ENCODE assay signal across 29 mouse cellular contexts in genomic region chr2:119549678-119550077, GRCm38 (mm10). TPM values are rescaled to one million over a fixed set of nuclear protein-coding genes. Genes with fewer than 3 reads are reported as not detected.
DNase-seq lines count a peak whose midpoint lies in the region; ATAC-seq and TF ChIP-seq lines count a peak whose summit lies in the region.
"Had no signal": no experiment of that assay in that cellular context is flagged by ENCODE, and none has a peak within 500 bp of the region (broad histone marks: within the 10 kb centered on the region; RNA-seq: fewer than 3 reads in every experiment).

No protein-coding gene starts in this region.

- TF ChIP-seq RAD21 in MEL (IDR thresholded peaks at IDR 0.05; ENCODE audit: low read depth, low read length), result no peak

- H3K4me1 ChIP-seq in MEL (ENCODE audit: control insufficient read depth in 1 of 2, insufficient read depth in 2 of 2, low read length in 2 of 2), result peaks cover 0 to 16% of the 10 kb centered on the region in 2 experiments; a peak in 2 of 4 replicates
- peaks cover 48% of the 10 kb centered on the region for H3K4me1 ChIP-seq in liver, embryonic 15.5 days (replicated peaks)

- peaks cover 0 to 21% of the 10 kb centered on the region in 2 experiments; a peak in 2 of 4 replicates for H3K36me3 ChIP-seq in MEL (ENCODE audit: control insufficient read depth in 1 of 2, insufficient read depth in 2 of 2, low read length in 2 of 2)
- no peaks in the 10 kb centered on the region for H3K36me3 ChIP-seq in liver, embryonic 15.5 days (replicated peaks)
- H3K36me3 ChIP-seq: embryonic facial prominence, embryonic 10.5 days; embryonic facial prominence, embryonic 15.5 days; intestine, embryonic 15.5 days; limb, embryonic 13.5 days had no signal

- peak overlapping the region; percentile 88 for H3K4me2 ChIP-seq in liver, embryonic 15.5 days
- H3K4me2 ChIP-seq: embryonic facial prominence, embryonic 15.5 days had no signal

- H3K9ac ChIP-seq in MEL (ENCODE audit: control insufficient read depth, low read depth, low read length, poor library complexity, severe bottlenecking), result no peak overlapping the region
- H3K9ac ChIP-seq in liver, embryonic 15.5 days, result 0 out of 2 replicates have a peak overlapping the region, but pooled peaks have one; percentile 28
- H3K9ac ChIP-seq: embryonic facial prominence, embryonic 15.5 days; intestine, embryonic 15.5 days; limb, embryonic 13.5 days had no signal

- no peak for TF ChIP-seq EP300 in MEL (IDR thresholded peaks at IDR 0.05; ENCODE audit: low read depth in 1 of 2, low read length in 2 of 2)

- ATAC-seq in liver, embryonic 15.5 days (ENCODE audit: insufficient read depth), result no peak
- ATAC-seq: activated CD4-positive, CD25-positive, alpha-beta regulatory T cell, adult 4 months; forebrain, embryonic 14.5 days; hindbrain, embryonic 16.5 days; intestine, embryonic 15.5 days had no signal

- DNase-seq in layer of hippocampus, adult 9-11 months, result peak; percentile 9
- DNase-seq in layer of hippocampus, postnatal 25 days (ENCODE audit: extremely low spot score in 1 of 2, low spot score in 1 of 2), result no peak
- DNase-seq in MEL (ENCODE audit: low read depth, low spot score), result peak; percentile 20
- DNase-seq in brain, adult 2 months (ENCODE audit: low read depth, low spot score), result peak; percentile 38
- no peak for DNase-seq in natural killer cell, adult 2 months (ENCODE audit: low spot score in 2 of 2)
- DNase-seq in testis, postnatal 14 days (ENCODE audit: low spot score), result no peak
- DNase-seq: adrenal gland, adult 2 months; adrenal gland, postnatal 36 days; B cell, adult 2 months; cerebellum, postnatal 10 days; gastrocnemius, postnatal 14 days; kidney, adult 2 months; kidney, postnatal 36 days; lung, adult 2 months; lung, postnatal 4 days; midbrain, embryonic 14.5 days; right cerebral cortex, postnatal 25 days; thymus, adult 2 months; thymus, postnatal 36 days had no signal

- H3K79me2 ChIP-seq in MEL (ENCODE audit: control insufficient read depth, insufficient read depth, low read length, poor library complexity), result peaks cover 14% of the 10 kb centered on the region

- H3K4me3 ChIP-seq in MEL (ENCODE audit: control insufficient read depth in 1 of 2, insufficient read depth in 1 of 2, low read depth in 2 of 2, low read length in 2 of 2), result no peak overlapping the region
- H3K4me3 ChIP-seq in liver, embryonic 15.5 days (replicated peaks), result peak overlapping the region; percentile 83
- H3K4me3 ChIP-seq: intestine, embryonic 15.5 days; limb, embryonic 13.5 days; megakaryocyte, embryonic 14.5 days had no signal

- no peaks in the 10 kb centered on the region for H3K9me3 ChIP-seq in MEL (replicated peaks; ENCODE audit: insufficient read depth, low read length)
- H3K9me3 ChIP-seq in liver, embryonic 15.5 days (replicated peaks), result no peaks in the 10 kb centered on the region
- H3K9me3 ChIP-seq: embryonic facial prominence, embryonic 10.5 days; embryonic facial prominence, embryonic 15.5 days; intestine, embryonic 15.5 days; limb, embryonic 13.5 days; megakaryocyte, embryonic 14.5 days had no signal

- no peaks in the 10 kb centered on the region for H3K27me3 ChIP-seq in MEL (ENCODE audit: control insufficient read depth in 1 of 2, insufficient read depth in 2 of 2, low read length in 2 of 2)
- H3K27me3 ChIP-seq in liver, embryonic 15.5 days, result no peaks in the 10 kb centered on the region
- H3K27me3 ChIP-seq: embryonic facial prominence, embryonic 15.5 days; intestine, embryonic 15.5 days; limb, embryonic 13.5 days; megakaryocyte, embryonic 14.5 days had no signal

- H3K27ac ChIP-seq in MEL (ENCODE audit: control insufficient read depth, low read depth, low read length), result no peak overlapping the region
- H3K27ac ChIP-seq in liver, embryonic 15.5 days (replicated peaks), result peak overlapping the region; percentile 95; the same call in 1 of the 2 replicates
- H3K27ac ChIP-seq: embryonic facial prominence, embryonic 10.5 days; embryonic facial prominence, embryonic 15.5 days; intestine, embryonic 15.5 days; limb, embryonic 13.5 days had no signal

- TF ChIP-seq POLR2A in MEL (IDR thresholded peaks at IDR 0.05; ENCODE audit: control insufficient read depth in 1 of 2, insufficient read depth in 1 of 2, low read depth in 1 of 2, low read length in 2 of 2, poor library complexity in 1 of 2), result no peak

- no peak for TF ChIP-seq CTCF in MEL (IDR thresholded peaks at IDR 0.05 in 2 of 3, conservative IDR thresholded peaks at IDR 0.05 in 1 of 3; ENCODE audit: control insufficient read depth in 1 of 3, insufficient read depth in 1 of 3, low read depth in 2 of 3, low read length in 3 of 3, poor library complexity in 1 of 3, severe bottlenecking in 1 of 3)

- whole genome bisulfite sequencing in liver, embryonic 15.5 days (ENCODE audit: insufficient replicate concordance), result 48% methylated on average over 2 of the region's 2 CpGs

TF ChIP-seq in MEL, 35 proteins besides CTCF, POLR2A, EP300 and RAD21:
- TF ChIP-seq HCFC1 (IDR thresholded peaks at IDR 0.05; ENCODE audit: low read depth, low read length) (no peak), NELFE (IDR thresholded peaks at IDR 0.05; ENCODE audit: low read depth, low read length) (no peak), SMC3 (IDR thresholded peaks at IDR 0.05; ENCODE audit: low read depth, low read length) (no peak), JUND (IDR thresholded peaks at IDR 0.05; ENCODE audit: low read depth, low read length) (no peak), POLR2AphosphoS2 (IDR thresholded peaks at IDR 0.05; ENCODE audit: low read length) (no peak), ELF1 (IDR thresholded peaks at IDR 0.05; ENCODE audit: low read depth, low read length) (no peak), TCF12 (IDR thresholded peaks at IDR 0.05; ENCODE audit: low read depth, low read length) (peak; percentile 41; the same call in 1 of the 2 replicates), USF2 (IDR thresholded peaks at IDR 0.05; ENCODE audit: borderline replicate concordance in 1 of 2, insufficient read depth in 1 of 2, low read depth in 1 of 2, low read length in 2 of 2) (no peak), MXI1 (IDR thresholded peaks at IDR 0.05; ENCODE audit: low read depth, low read length) (no peak), MAFK (IDR thresholded peaks at IDR 0.05; ENCODE audit: borderline replicate concordance, low read depth, low read length) (no peak), CHD1 (IDR thresholded peaks at IDR 0.05; ENCODE audit: low read depth, low read length) (no peak), POLR2AphosphoS5 (IDR thresholded peaks at IDR 0.05; ENCODE audit: borderline replicate concordance, low read depth, low read length) (no peak), GATA1 (IDR thresholded peaks at IDR 0.05; ENCODE audit: low read depth, low read length) (peak; percentile 60), GABPA (IDR thresholded peaks at IDR 0.05; ENCODE audit: low read depth, low read length) (no peak), MYB (IDR thresholded peaks at IDR 0.05; ENCODE audit: low read depth, low read length) (no peak), TAL1 (IDR thresholded peaks at IDR 0.05; ENCODE audit: low read length) (peak; percentile 54), SIN3A (IDR thresholded peaks at IDR 0.05; ENCODE audit: low read length) (no peak), ETS1 (IDR thresholded peaks at IDR 0.05; ENCODE audit: low read depth, low read length) (no peak), TBP (IDR thresholded peaks at IDR 0.05; ENCODE audit: low read depth, low read length) (no peak), E2F4 (IDR thresholded peaks at IDR 0.05; ENCODE audit: borderline replicate concordance, low read depth, low read length) (no peak), RCOR1 (IDR thresholded peaks at IDR 0.05; ENCODE audit: low read depth, low read length) (no peak), MAX (IDR thresholded peaks at IDR 0.05; ENCODE audit: low read length) (no peak), ZMIZ1 (IDR thresholded peaks at IDR 0.05; ENCODE audit: low read depth, low read length) (no peak), NRF1 (IDR thresholded peaks at IDR 0.05; ENCODE audit: insufficient read depth, low read depth, low read length, poor library complexity, severe bottlenecking) (no peak)
TF ChIP-seq in MEL: peak in this region for 3.

RNA-seq across cellular contexts. Expression of gene Chp1, which starts 2.2 kb away (rescaled TPM):
- total RNA-seq in layer of hippocampus, postnatal 25 days (2021), result 100 to 1,000 TPM; 142 to 159 TPM
- 32.5 and 35.4 TPM in 2 replicates for total RNA-seq in MEL (2012; rRNA removed)
- 10 to 100 TPM in 1 of 2 experiments, not detected in 1; 74.8 TPM for polyA plus RNA-seq in MEL (2012; ENCODE audit: insufficient read depth in 1 of 2, insufficient read length in 2 of 2, low read depth in 1 of 2, low replicate concordance in 2 of 2, missing spikeins in 1 of 2)
- 56.1 and 62.6 TPM in 2 replicates for polyA plus RNA-seq in liver, embryonic 15.5 days (2015; fragmentation: Nextera tagmentation; extraction: Ambion mirVana)

RNA-seq across cellular contexts. Expression of gene Exd1, which starts 2.3 kb away (rescaled TPM):
- under 1 TPM; 0.49 to 0.96 TPM for total RNA-seq in layer of hippocampus, postnatal 25 days (2021)
- total RNA-seq in MEL (2012; rRNA removed), result 0.27 and 0.29 TPM in 2 replicates
- under 1 TPM in 1 of 2 experiments, not detected in 1; 0.88 TPM for polyA plus RNA-seq in MEL (2012; ENCODE audit: insufficient read depth in 1 of 2, insufficient read length in 2 of 2, low read depth in 1 of 2, low replicate concordance in 2 of 2, missing spikeins in 1 of 2)
- 0.08 and 0.15 TPM in 2 replicates for polyA plus RNA-seq in liver, embryonic 15.5 days (2015; fragmentation: Nextera tagmentation; extraction: Ambion mirVana)
- total RNA-seq: monocyte, adult 5-6 weeks had no signal

Comparison
In these comparisons a context has a peak if more than half of its experiments do, and no peak if none do; other contexts are left out.
1. DNase-seq: peak in layer of hippocampus, adult 9-11 months (single experiment), MEL (single experiment) and brain, adult 2 months (single experiment); none in layer of hippocampus, postnatal 25 days (0 of 2), natural killer cell, adult 2 months (0 of 2) and testis, postnatal 14 days (single experiment).